Mouse (Mus musculus): ENCODE measurements around the gene Mettl6. TPM values are rescaled to one million over a fixed set of nuclear protein-coding genes. Genes with fewer than 3 reads are reported as not detected.

Gene Mettl6
- total RNA-seq (2021): 10 to 100 TPM; 35.3 to 41.7 TPM
- long read RNA-seq, experiment 1, transcript Mettl6-207 (5 exons, 793 nt): minor isoform, 5 of 45 reads
- long read RNA-seq, experiment 1, transcript Mettl6-201 (6 exons, 3,946 nt): major isoform, 22 of 45 reads
- long read RNA-seq, experiment 1, partial matches to known transcripts: 2 of 45 reads
- long read RNA-seq, experiment 1, other reads (novel, unspliced or antisense): 13 of 45 reads
- long read RNA-seq, experiment 2, transcript Mettl6-201 (6 exons, 3,946 nt): major isoform, 14 of 27 reads
- long read RNA-seq, experiment 2, partial matches to known transcripts: 0 of 27 reads
- long read RNA-seq, experiment 2, other reads (novel, unspliced or antisense): 7 of 27 reads

- DNase-seq (ENCODE audit: low spot score in 2 of 2): peak; percentile 90 to 93
Measured at GRCm38 (mm10) chr14:31494975-31495455, at the start of gene Mettl6. Mettl6 (minus strand) TSS chr14:31495040.

GRCm38 (mm10) chr14:31543885-31544442, 49.1 kb upstream of the Mettl6 start:
- DNase-seq (ENCODE audit: low spot score in 2 of 2): no peak

- DNase-seq (ENCODE audit: low spot score in 2 of 2): no peak
Measured at GRCm38 (mm10) chr14:31537298-31537697, 42.5 kb upstream of the Mettl6 start.

GRCm38 (mm10) chr14:31532656-31533055, 37.8 kb upstream of the Mettl6 start:
- DNase-seq (ENCODE audit: low spot score in 2 of 2): no peak

GRCm38 (mm10) chr14:31531506-31532148, 36.8 kb upstream of the Mettl6 start:
- no peak for DNase-seq (ENCODE audit: low spot score in 2 of 2)

GRCm38 (mm10) chr14:31530847-31531246, 36.0 kb upstream of the Mettl6 start:
- no peak for DNase-seq (ENCODE audit: low spot score in 2 of 2)

GRCm38 (mm10) chr14:31525040-31525810, 30.4 kb upstream of the Mettl6 start:
- DNase-seq (ENCODE audit: low spot score in 2 of 2): no peak

- DNase-seq (ENCODE audit: low spot score in 2 of 2): no peak
Measured at GRCm38 (mm10) chr14:31521318-31521717, 26.5 kb upstream of the Mettl6 start.

- DNase-seq (ENCODE audit: low spot score in 2 of 2): no peak
Measured at GRCm38 (mm10) chr14:31519165-31519564, 24.3 kb upstream of the Mettl6 start.

GRCm38 (mm10) chr14:31515895-31516294, 21.1 kb upstream of the Mettl6 start:
- no peak for DNase-seq (ENCODE audit: low spot score in 2 of 2)

GRCm38 (mm10) chr14:31510322-31510721, 15.5 kb upstream of the Mettl6 start:
- DNase-seq (ENCODE audit: low spot score in 2 of 2): no peak

GRCm38 (mm10) chr14:31509911-31510310, 15.1 kb upstream of the Mettl6 start:
- DNase-seq (ENCODE audit: low spot score in 2 of 2): no peak

- no peak for DNase-seq (ENCODE audit: low spot score in 2 of 2)
Measured at GRCm38 (mm10) chr14:31506456-31506855, 11.6 kb upstream of the Mettl6 start.

GRCm38 (mm10) chr14:31503406-31503805, 8.6 kb upstream of the Mettl6 start:
- no peak for DNase-seq (ENCODE audit: low spot score in 2 of 2)

GRCm38 (mm10) chr14:31499526-31499925, 4.7 kb upstream of the Mettl6 start:
- no peak for DNase-seq (ENCODE audit: low spot score in 2 of 2)

GRCm38 (mm10) chr14:31496241-31496646, 1.4 kb upstream of the Mettl6 start:
- no peak for DNase-seq (ENCODE audit: low spot score in 2 of 2)

- no peak for DNase-seq (ENCODE audit: low spot score in 2 of 2)
Measured at GRCm38 (mm10) chr14:31495538-31495937, 698 bp upstream of the Mettl6 start.

- no peak for DNase-seq (ENCODE audit: low spot score in 2 of 2)
Measured at GRCm38 (mm10) chr14:31494349-31494974, 378 bp downstream of the Mettl6 start, which contains the start of gene Eaf1. Eaf1 (plus strand) TSS chr14:31494399.

GRCm38 (mm10) chr14:31493901-31494300, 939 bp downstream of the Mettl6 start:
- no peak for DNase-seq (ENCODE audit: low spot score in 2 of 2)

- DNase-seq (ENCODE audit: low spot score in 2 of 2): no peak
Measured at GRCm38 (mm10) chr14:31488055-31488454, 6.8 kb downstream of the Mettl6 start.

- DNase-seq (ENCODE audit: low spot score in 2 of 2): no peak
Measured at GRCm38 (mm10) chr14:31486465-31486864, 8.4 kb downstream of the Mettl6 start.
